Mouse (Mus musculus): ENCODE data around the gene Ltb4r2.
A peak's percentile ranks its signal among the peaks of the same experiment; 100 is the strongest.

The Ltb4r2 gene

DNA sequence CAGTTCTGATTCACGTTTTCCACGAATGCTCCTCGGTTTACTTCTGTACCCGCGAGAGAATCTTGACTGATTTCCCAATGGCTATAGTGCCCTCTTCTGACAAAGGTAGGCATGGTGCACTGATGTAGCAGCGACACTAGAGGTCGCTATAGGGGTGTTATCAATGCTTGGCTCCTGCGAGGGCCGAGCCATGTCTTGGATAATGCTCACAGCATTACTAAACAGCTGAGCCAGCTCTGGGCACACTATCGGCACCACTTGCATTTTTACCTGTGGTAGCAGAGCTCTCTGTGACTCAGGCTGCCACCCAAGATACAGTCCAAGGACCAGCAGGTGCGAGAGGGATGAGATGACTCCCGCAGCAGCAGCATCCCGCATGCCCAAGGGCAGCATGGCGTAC is 20.1 kb downstream of the Ltb4r2 start:
- peak; percentile 66 for DNase-seq (ENCODE audit: extremely low spot score, low spot score)

DNA sequence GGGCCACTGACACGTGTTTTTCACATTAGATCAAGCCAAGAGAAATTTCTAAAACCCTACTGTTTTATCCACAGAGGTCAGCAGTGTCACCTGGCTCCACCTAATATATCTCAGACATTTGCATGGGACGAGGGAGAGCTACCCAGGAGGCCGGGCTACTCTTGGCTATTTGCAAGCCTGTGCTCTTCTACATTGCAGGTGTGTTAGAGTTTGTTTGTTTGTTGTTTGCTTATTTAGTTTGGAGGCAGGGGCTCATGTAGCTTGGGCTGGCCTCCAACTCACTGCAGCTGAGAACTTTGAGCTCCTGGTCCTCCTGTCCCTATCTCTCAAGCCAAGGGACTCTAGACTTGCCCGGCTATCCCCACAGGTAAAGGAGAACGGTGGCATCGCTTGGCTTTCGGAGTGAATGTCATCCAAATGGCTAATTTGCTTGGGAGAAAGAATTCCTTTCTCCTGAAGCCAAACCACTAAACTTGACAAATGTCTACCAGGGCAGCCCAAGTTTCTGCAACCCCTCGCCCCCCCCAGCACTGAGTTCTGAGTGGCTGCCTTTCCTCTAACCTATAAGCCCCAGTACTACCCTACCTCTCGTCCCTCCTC is 21.2 kb downstream of the Ltb4r2 start:
- no peak for DNase-seq (ENCODE audit: extremely low spot score, low spot score)

- DNase-seq (ENCODE audit: extremely low spot score, low spot score): no peak
These were observed 22.1 kb downstream of the Ltb4r2 start for GRCm38 (mm10) chr14:55783171-55783957.

GRCm38 (mm10) chr14:55783958-55784235 is 22.7 kb downstream of the Ltb4r2 start, which contains the start of gene Adcy4:
Adcy4 (minus strand) TSS chr14:55784095.
- no peak for DNase-seq (ENCODE audit: extremely low spot score, low spot score)

GRCm38 (mm10) chr14:55785195-55785594 is 24.0 kb downstream of the Ltb4r2 start:
- no peak for DNase-seq (ENCODE audit: extremely low spot score, low spot score)

- DNase-seq (ENCODE audit: extremely low spot score, low spot score): no peak
These were observed 26.5 kb downstream of the Ltb4r2 start for GRCm38 (mm10) chr14:55787731-55788130.

- no peak for DNase-seq (ENCODE audit: extremely low spot score, low spot score)
These were observed 27.2 kb downstream of the Ltb4r2 start, which contains the start of gene Ripk3 for GRCm38 (mm10) chr14:55788256-55789050. Ripk3 (minus strand) TSS chr14:55788865.

- DNase-seq (ENCODE audit: extremely low spot score, low spot score): no peak
These were observed 32.2 kb downstream of the Ltb4r2 start for GRCm38 (mm10) chr14:55793461-55793860.

DNA sequence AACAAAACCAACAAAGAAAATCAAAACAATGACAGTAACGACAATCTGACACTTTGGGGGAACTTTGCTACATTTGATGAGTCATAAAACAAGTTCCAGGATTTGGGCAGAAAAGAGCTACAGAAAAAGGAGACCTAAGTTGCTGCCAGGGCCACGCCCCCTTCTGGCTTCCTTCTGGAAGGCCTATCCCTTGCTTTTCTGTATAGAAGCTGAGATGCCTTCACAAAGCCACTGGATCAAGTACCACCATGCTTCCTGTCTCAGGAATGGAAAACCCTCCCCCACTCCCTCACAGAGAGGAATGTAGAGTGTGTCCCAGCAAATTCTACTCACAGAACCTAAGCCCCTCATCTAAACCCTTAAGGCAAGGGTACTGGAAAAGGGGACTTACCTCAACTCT is 32.7 kb downstream of the Ltb4r2 start:
- DNase-seq (ENCODE audit: extremely low spot score, low spot score): no peak

DNA sequence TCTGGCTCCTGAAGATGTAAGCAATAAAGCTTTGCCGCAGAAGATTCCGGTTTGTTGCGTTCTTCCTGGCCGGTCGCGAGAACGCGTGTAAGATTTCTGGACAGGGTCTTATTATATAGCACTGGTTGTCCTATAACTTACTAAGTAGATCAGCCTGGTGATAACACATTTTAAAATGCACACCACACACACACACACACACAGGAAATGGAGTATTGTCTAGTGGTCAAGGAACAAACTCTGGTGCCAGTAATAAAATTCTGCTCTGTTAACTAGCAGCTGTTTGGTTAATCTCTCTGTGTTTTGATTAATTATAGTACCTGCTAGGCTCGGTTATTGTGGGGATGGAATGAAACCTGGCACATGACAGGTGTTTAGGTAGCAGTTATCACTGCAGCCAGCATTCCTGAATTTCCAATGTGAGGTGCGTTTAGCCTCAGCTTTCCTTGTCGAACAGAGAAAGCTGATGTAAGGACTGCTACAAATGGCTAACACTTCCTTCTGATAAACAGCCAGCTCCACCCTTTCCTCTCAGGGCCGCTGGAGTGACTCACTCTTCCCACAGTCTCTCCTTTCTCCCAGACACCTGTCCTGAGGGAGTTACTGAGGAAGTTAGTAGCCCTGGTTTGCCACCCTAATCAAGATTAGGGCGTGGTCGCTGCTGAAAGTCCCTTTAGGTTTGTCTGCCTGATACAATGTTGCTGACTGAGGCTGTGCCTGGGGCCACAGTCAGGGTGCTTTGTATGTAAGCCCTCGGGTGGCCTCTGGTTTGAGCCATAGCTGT is 34.3 kb downstream of the Ltb4r2 start:
- DNase-seq (ENCODE audit: extremely low spot score, low spot score): no peak

All from neural tube, embryonic 10.5 days (tissue).